Mouse (Mus musculus) megakaryocyte progenitor cell, adult 5-6 weeks (primary cell): ENCODE data around the gene Pmel. TPM values are rescaled to one million over a fixed set of nuclear protein-coding genes. Genes with fewer than 3 reads are reported as not detected.

Source experiments
- ATAC-seq: replicated peaks from 2 replicates; pipeline ENCODE4 v1.8.0; 2016; ENCODE audit warnings: mild to moderate bottlenecking, moderate TSS enrichment, inconsistent platforms; ENCODE audit not compliant: poor library complexity
- total RNA-seq, 2 experiments: library from RNA; stranded (forward) in 1 of 2; stranded (reverse) in 1 of 2; fragments of 157-497, 149-512 nt in 1 of 2; fragments of 200-1000 nt in 1 of 2; gene quantifications; 2 replicates each; pipeline versions ENCODE4 v1.2.3 to v1.2.4; 2015 to 2017

Gene Pmel
- total RNA-seq, 2 experiments from 2014 or later: 0.12 to 0.96 TPM

DNA sequence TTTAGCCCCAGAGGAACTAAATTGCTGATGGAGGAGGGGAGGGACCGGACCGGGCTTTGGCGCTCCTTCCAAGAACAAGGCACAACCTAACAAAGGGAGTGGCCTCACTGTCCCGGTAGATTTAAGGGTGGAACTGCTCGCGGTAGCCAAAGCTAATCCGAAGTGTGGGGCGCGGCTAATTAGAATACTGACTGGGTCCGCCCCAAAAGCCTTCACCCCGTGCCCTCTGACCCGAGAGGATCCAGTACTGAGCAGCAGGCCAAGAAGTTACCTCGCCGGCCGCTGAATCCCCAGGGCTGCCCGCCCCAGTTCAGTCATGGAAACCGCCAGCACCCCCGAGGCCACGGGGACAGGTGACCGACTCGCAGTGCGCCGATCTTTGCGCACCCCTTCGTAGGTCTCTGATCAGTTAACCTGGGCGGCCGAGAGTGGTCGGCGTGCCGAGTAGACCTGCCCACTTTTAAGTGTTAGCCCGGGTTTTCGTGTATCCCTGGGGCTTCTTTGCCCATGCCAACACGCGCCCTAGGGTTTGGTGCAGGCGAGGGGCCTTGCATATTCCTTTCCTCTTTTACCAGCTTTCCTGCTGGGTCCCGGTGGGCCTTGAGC lies 43.8 kb downstream of the Pmel start, which contains the start of gene Pym1:
Gene Pym1, plus strand, starts transcription at position 244 of the 606 bp plus-strand sequence.
- peak; percentile 67 for ATAC-seq

DNA sequence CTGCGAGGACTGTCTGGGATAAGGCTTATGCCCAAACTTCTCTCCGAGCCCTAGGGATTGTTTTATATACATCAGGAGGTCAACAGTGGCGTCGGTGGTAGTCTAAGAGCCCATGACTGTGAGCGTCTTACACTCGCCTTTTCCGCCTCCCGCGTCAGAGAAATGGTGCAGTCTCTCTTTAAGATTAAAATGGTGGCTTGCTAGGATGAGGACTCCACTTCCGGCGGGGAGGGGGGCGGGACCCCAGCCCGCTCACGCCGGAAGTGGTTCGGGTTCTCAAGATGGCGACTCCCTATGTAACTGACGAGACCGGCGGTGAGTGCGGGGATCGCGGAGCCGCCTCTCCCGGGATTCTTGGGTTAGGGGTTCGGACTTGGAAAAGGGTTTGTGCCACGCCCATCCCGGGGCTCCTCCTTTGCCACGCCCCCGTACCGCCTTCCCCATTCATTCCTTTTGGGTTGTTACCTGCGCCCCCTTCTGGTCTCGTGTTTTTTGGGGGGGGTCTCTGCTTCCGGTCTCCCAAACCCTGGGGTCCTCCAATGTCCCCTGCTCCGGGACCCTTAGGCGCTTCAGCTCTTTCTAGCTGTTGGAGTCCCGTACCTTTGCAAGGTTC lies 44.4 kb downstream of the Pmel start:
- peak; percentile 71 for ATAC-seq

Other genes starting within 250 kb of the Pmel start
- 70.4 and 74.5 TPM in 2 replicates for gene Smarcc2, start 244.9 kb upstream of the Pmel start, total RNA-seq (2015)
- 52.8 and 66.9 TPM in 2 replicates for gene Smarcc2, start 244.9 kb upstream of the Pmel start, total RNA-seq (2017)
- gene Myl6, start 210.1 kb upstream of the Pmel start, total RNA-seq (2015): 760 and 847 TPM in 2 replicates
- gene Myl6, start 210.1 kb upstream of the Pmel start, total RNA-seq (2017): 1,168 and 1,230 TPM in 2 replicates
- 7.6 and 7.8 TPM in 2 replicates for gene Myl6b, start 205.5 kb upstream of the Pmel start, total RNA-seq (2015)
- gene Myl6b, start 205.5 kb upstream of the Pmel start, total RNA-seq (2017): 0.64 and 1.7 TPM in 2 replicates
- gene Esyt1, start 178.3 kb upstream of the Pmel start, total RNA-seq (2015): 41.2 and 48.4 TPM in 2 replicates
- gene Esyt1, start 178.3 kb upstream of the Pmel start, total RNA-seq (2017): 77.6 and 85.1 TPM in 2 replicates
- gene Zc3h10, start 156.4 kb upstream of the Pmel start, total RNA-seq (2015): 5.9 and 6.7 TPM in 2 replicates
- 10.2 and 13.3 TPM in 2 replicates for gene Zc3h10, start 156.4 kb upstream of the Pmel start, total RNA-seq (2017)
- 3,654 and 3,864 TPM in 2 replicates for gene Rpl41, start 154.9 kb upstream of the Pmel start, total RNA-seq (2015)
- gene Rpl41, start 154.9 kb upstream of the Pmel start, total RNA-seq (2017): 3,114 and 3,805 TPM in 2 replicates
- gene Pa2g4, start 138.2 kb upstream of the Pmel start, total RNA-seq (2015): 504 and 526 TPM in 2 replicates
- 351 and 437 TPM in 2 replicates for gene Pa2g4, start 138.2 kb upstream of the Pmel start, total RNA-seq (2017)
- 2.1 and 2.9 TPM in 2 replicates for gene Erbb3, start 114.5 kb upstream of the Pmel start, total RNA-seq (2015)
- gene Erbb3, start 114.5 kb upstream of the Pmel start, total RNA-seq (2017): 1.7 and 2.1 TPM in 2 replicates
- gene Rps26, start 77.4 kb upstream of the Pmel start, total RNA-seq (2015): 2,069 and 2,075 TPM in 2 replicates
- gene Rps26, start 77.4 kb upstream of the Pmel start, total RNA-seq (2017): 838 and 883 TPM in 2 replicates
- 0.20 TPM in 1 of 2 replicates, not detected in the other for gene Ikzf4, start 58.2 kb upstream of the Pmel start, total RNA-seq (2015)
- gene Ikzf4, start 58.2 kb upstream of the Pmel start, total RNA-seq (2017): 0.04 TPM in 1 of 2 replicates, not detected in the other
- gene Suox, start 30.1 kb upstream of the Pmel start, total RNA-seq (2015): 2.0 and 2.2 TPM in 2 replicates
- 4.8 and 5.6 TPM in 2 replicates for gene Suox, start 30.1 kb upstream of the Pmel start, total RNA-seq (2017)
- 33.1 and 40.2 TPM in 2 replicates for gene Rab5b, start 7.9 kb upstream of the Pmel start, total RNA-seq (2015)
- gene Rab5b, start 7.9 kb upstream of the Pmel start, total RNA-seq (2017): 47.9 and 50.6 TPM in 2 replicates
- gene Cdk2, start 836 bp downstream of the Pmel start, total RNA-seq (2015): 83.1 and 98.3 TPM in 2 replicates
- 65.8 and 68.0 TPM in 2 replicates for gene Cdk2, start 836 bp downstream of the Pmel start, total RNA-seq (2017)
- 9.6 and 13.0 TPM in 2 replicates for gene Dgka, start 40.7 kb downstream of the Pmel start, total RNA-seq (2015)
- 9.1 and 10.7 TPM in 2 replicates for gene Dgka, start 40.7 kb downstream of the Pmel start, total RNA-seq (2017)
- 36.6 and 37.7 TPM in 2 replicates for gene Pym1, start 43.7 kb downstream of the Pmel start, total RNA-seq (2015)
- gene Pym1, start 43.7 kb downstream of the Pmel start, total RNA-seq (2017): 38.9 and 53.4 TPM in 2 replicates
- gene Mmp19, start 86.7 kb downstream of the Pmel start, total RNA-seq (2015): 4.8 and 5.3 TPM in 2 replicates
- gene Mmp19, start 86.7 kb downstream of the Pmel start, total RNA-seq (2017): 12.8 and 15.5 TPM in 2 replicates
- 14.9 and 19.2 TPM in 2 replicates for gene Dnajc14, start 99.9 kb downstream of the Pmel start, total RNA-seq (2015)
- 33.4 and 36.4 TPM in 2 replicates for gene Dnajc14, start 99.9 kb downstream of the Pmel start, total RNA-seq (2017)
- 5.5 and 7.2 TPM in 2 replicates for gene Tmem198b, start 100.2 kb downstream of the Pmel start, total RNA-seq (2015)
- gene Tmem198b, start 100.2 kb downstream of the Pmel start, total RNA-seq (2017): 2.8 and 6.0 TPM in 2 replicates
- 245 and 268 TPM in 2 replicates for gene Sarnp, start 113.1 kb downstream of the Pmel start, total RNA-seq (2015)
- 250 and 268 TPM in 2 replicates for gene Sarnp, start 113.1 kb downstream of the Pmel start, total RNA-seq (2017)
- gene Ormdl2, start 117.5 kb downstream of the Pmel start, total RNA-seq (2015): 58.1 and 62.7 TPM in 2 replicates
- 65.6 and 105 TPM in 2 replicates for gene Ormdl2, start 117.5 kb downstream of the Pmel start, total RNA-seq (2017)
- gene Gdf11, start 187.5 kb downstream of the Pmel start, total RNA-seq (2015): 0.07 TPM in 1 of 2 replicates, not detected in the other
- 0.34 TPM in 1 of 2 replicates, not detected in the other for gene Gdf11, start 187.5 kb downstream of the Pmel start, total RNA-seq (2017)
- 210 and 275 TPM in 2 replicates for gene Cd63, start 196.8 kb downstream of the Pmel start, total RNA-seq (2015)
- 143 and 180 TPM in 2 replicates for gene Cd63, start 196.8 kb downstream of the Pmel start, total RNA-seq (2017)
- gene Rdh5, start 218.7 kb downstream of the Pmel start, total RNA-seq (2015): 0.90 and 15.7 TPM in 2 replicates
- 0.79 and 2.9 TPM in 2 replicates for gene Rdh5, start 218.7 kb downstream of the Pmel start, total RNA-seq (2017)
- 103 and 133 TPM in 2 replicates for gene Bloc1s1, start 219.8 kb downstream of the Pmel start, total RNA-seq (2015)
- 65.7 and 106 TPM in 2 replicates for gene Bloc1s1, start 219.8 kb downstream of the Pmel start, total RNA-seq (2017)
- 0.15 TPM in 1 of 2 replicates, not detected in the other for gene Itga7, start 229.6 kb downstream of the Pmel start, total RNA-seq (2015)
- gene Itga7, start 229.6 kb downstream of the Pmel start, total RNA-seq (2017): not detected in 2 replicates